Mouse (Mus musculus) skeletal muscle tissue, postnatal 0 days (tissue): ENCODE results near the gene Gm3095. TPM values are rescaled to one million over a fixed set of nuclear protein-coding genes. Genes with fewer than 3 reads are reported as not detected.

Source experiments
- polyA plus RNA-seq: library from polyadenylated mRNA; unstranded; fragments of >200 nt; fragmentation: Nextera tagmentation; extraction: Ambion mirVana; gene quantifications from 2 replicates; pipeline ENCODE4 v1.2.1, GENCODE M21; 2015

The Gm3095 gene
- polyA plus RNA-seq, result not detected in 2 replicates

DNA sequence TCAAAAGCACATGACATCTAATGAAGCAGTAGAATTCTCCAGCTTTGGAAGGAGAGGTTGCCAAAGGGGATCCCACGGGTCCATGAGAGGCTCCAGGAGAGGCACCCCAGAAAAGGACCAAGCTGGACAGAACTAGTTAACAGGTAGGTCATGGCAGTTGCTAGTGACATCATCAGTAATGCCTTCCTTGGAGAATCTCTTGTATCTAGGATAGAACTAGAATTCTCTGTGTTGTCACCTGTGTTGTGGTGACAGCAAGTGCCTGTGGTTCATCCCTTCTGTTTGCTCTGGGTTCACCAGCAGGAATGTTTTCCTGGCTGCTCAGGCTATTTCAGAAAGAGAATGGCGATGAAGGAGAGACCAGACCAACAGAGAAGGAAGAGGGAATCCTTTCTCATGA is at the start of gene Gm3095:
TSS of gene Gm3095 (plus strand) at position 301 of the 400 bp plus-strand sequence.

DNA sequence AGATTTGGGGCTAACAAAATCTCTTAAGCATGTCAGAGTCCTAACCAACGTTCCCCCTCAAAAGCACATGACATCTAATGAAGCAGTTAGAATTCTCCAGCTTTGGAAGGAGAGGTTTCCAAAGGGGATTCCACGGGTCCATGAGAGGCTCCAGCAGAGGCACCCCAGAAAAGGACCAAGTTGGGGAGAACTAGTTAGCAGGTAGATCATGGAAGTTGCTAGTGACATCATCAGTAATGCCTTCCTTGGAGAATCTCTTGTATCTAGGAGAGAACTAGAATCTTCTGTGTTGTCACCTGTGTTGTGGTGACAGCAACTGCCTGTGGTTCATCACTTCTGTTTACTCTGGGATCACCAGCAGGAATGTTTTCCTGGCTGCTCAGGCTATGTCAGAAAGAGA is 31.9 kb upstream of the Gm3095 start, which contains the start of gene Gm3029:
TSS of gene Gm3029 (plus strand) at position 301 of the 400 bp plus-strand sequence.

GRCm38 (mm10) chr14:3998094-3998493 is 34.7 kb downstream of the Gm3095 start, which contains the start of gene Gm3099:
Gm3099 (plus strand) TSS chr14:3998394.

Other genes with a start within 250 kb of the Gm3095 start
- gene Gm3002, start 153.5 kb upstream of the Gm3095 start, polyA plus RNA-seq, result not detected in 2 replicates
- not detected in 2 replicates for gene Gm3033, start 117.3 kb upstream of the Gm3095 start, polyA plus RNA-seq
- not detected in 2 replicates for gene Gm2916, start 79.4 kb upstream of the Gm3095 start, polyA plus RNA-seq
- 0.18 TPM in 1 of 2 replicates, not detected in the other for gene Gm3029, start 31.8 kb upstream of the Gm3095 start, polyA plus RNA-seq
- gene Gm3099, start 34.8 kb downstream of the Gm3095 start, polyA plus RNA-seq, result not detected in 2 replicates
- gene Gm5796, start 60.4 kb downstream of the Gm3095 start, polyA plus RNA-seq, result 0.10 and 0.22 TPM in 2 replicates
- gene Gm3115, start 120.6 kb downstream of the Gm3095 start, polyA plus RNA-seq, result not detected in 2 replicates
- 0.21 TPM in 1 of 2 replicates, not detected in the other for gene Gm8108, start 147.0 kb downstream of the Gm3095 start, polyA plus RNA-seq
- not detected in 2 replicates for gene Gm3127, start 201.5 kb downstream of the Gm3095 start, polyA plus RNA-seq
- 0.12 and 0.17 TPM in 2 replicates for gene Gm2974, start 219.0 kb downstream of the Gm3095 start, polyA plus RNA-seq